Mouse (Mus musculus): ENCODE measurements at regions not wholly inside any gene's neighbourhood (a gene's known extent, or its start where the extent isn't known, plus 50 kb on each side); places are given as distances from the start of the nearest gene placed in this dataset.

GRCm38 (mm10) chr12:28380203-28380602, 172.0 kb downstream of the Dcdc2c start:
- no peak for DNase-seq (ENCODE audit: low spot score)

GRCm38 (mm10) chr12:28377968-28378367, 174.2 kb downstream of the Dcdc2c start:
- DNase-seq (ENCODE audit: low spot score): no peak

- DNase-seq (ENCODE audit: low spot score): no peak
Measured at GRCm38 (mm10) chr12:28377373-28377772, 174.8 kb downstream of the Dcdc2c start.

GRCm38 (mm10) chr12:28376770-28377169, 175.4 kb downstream of the Dcdc2c start:
- no peak for DNase-seq (ENCODE audit: low spot score)

GRCm38 (mm10) chr12:28365304-28365703, 186.9 kb downstream of the Dcdc2c start:
- DNase-seq (ENCODE audit: low spot score): no peak

GRCm38 (mm10) chr12:28358737-28359333, 193.4 kb downstream of the Dcdc2c start:
- DNase-seq (ENCODE audit: low spot score): no peak

GRCm38 (mm10) chr12:28357764-28358163, 194.4 kb downstream of the Dcdc2c start:
- no peak for DNase-seq (ENCODE audit: low spot score)

- no peak for DNase-seq (ENCODE audit: low spot score)
Measured at GRCm38 (mm10) chr12:28353140-28353539, 199.1 kb downstream of the Dcdc2c start.

- DNase-seq (ENCODE audit: low spot score): no peak
Measured at GRCm38 (mm10) chr12:28352571-28352970, 199.6 kb downstream of the Dcdc2c start.

GRCm38 (mm10) chr12:28342735-28343134, 209.5 kb downstream of the Dcdc2c start:
- no peak for DNase-seq (ENCODE audit: low spot score)

- no peak for DNase-seq (ENCODE audit: low spot score)
Measured at GRCm38 (mm10) chr12:28332591-28332990, 219.6 kb downstream of the Dcdc2c start.

GRCm38 (mm10) chr12:28331843-28332242, 220.4 kb downstream of the Dcdc2c start:
- DNase-seq (ENCODE audit: low spot score): no peak

GRCm38 (mm10) chr12:28323659-28324058, 228.5 kb downstream of the Dcdc2c start:
- DNase-seq (ENCODE audit: low spot score): no peak

- no peak for DNase-seq (ENCODE audit: low spot score)
Measured at GRCm38 (mm10) chr12:28309226-28309625, 243.0 kb downstream of the Dcdc2c start.

GRCm38 (mm10) chr12:28302038-28302581, 250.1 kb downstream of the Dcdc2c start:
- DNase-seq (ENCODE audit: low spot score): no peak

- DNase-seq (ENCODE audit: low spot score): no peak
Measured at GRCm38 (mm10) chr12:28288376-28288896, 263.8 kb downstream of the Dcdc2c start.

GRCm38 (mm10) chr12:28255524-28255923, 296.7 kb downstream of the Dcdc2c start:
- DNase-seq (ENCODE audit: low spot score): no peak

- DNase-seq (ENCODE audit: low spot score): no peak
Measured at GRCm38 (mm10) chr12:28250526-28250925, 301.7 kb downstream of the Dcdc2c start.

GRCm38 (mm10) chr12:28248749-28249148, 303.4 kb downstream of the Dcdc2c start:
- DNase-seq (ENCODE audit: low spot score): no peak

- DNase-seq (ENCODE audit: low spot score): no peak
Measured at GRCm38 (mm10) chr12:28248287-28248686, 303.9 kb downstream of the Dcdc2c start.

GRCm38 (mm10) chr12:28238016-28238415, 314.2 kb downstream of the Dcdc2c start:
- no peak for DNase-seq (ENCODE audit: low spot score)

- peak; percentile 15 for DNase-seq (ENCODE audit: low spot score)
Measured at GRCm38 (mm10) chr12:28237041-28237440, 315.2 kb downstream of the Dcdc2c start.

- DNase-seq (ENCODE audit: low spot score): no peak
Measured at GRCm38 (mm10) chr12:28202847-28203246, 349.4 kb downstream of the Dcdc2c start.

GRCm38 (mm10) chr12:28186695-28187094, 365.5 kb downstream of the Dcdc2c start:
- no peak for DNase-seq (ENCODE audit: low spot score)

Data from MN1 (cell line).